Mouse (Mus musculus) embryonic fibroblast, embryonic 13.5 days (primary cell): ENCODE results near the gene Elp1. TPM values are rescaled to one million over a fixed set of nuclear protein-coding genes. Genes with fewer than 3 reads are reported as not detected.

Experiments used
- H3K27ac ChIP-seq: 2 replicates; pipeline ENCODE4 v1.5.1; 2012; ENCODE audit warnings: low read length, control low read depth, inconsistent platforms; ENCODE audit not compliant: insufficient read depth
- H3K4me1 ChIP-seq: 2 replicates; pipeline ENCODE4 v1.6.1; 2011; ENCODE audit warnings: low read length; ENCODE audit not compliant: control insufficient read depth, insufficient read depth
- H3K4me3 ChIP-seq: 2 replicates; pipeline ENCODE4 v1.5.1; 2011; ENCODE audit warnings: mild to moderate bottlenecking, control low read depth, low read length; ENCODE audit not compliant: insufficient read depth
- CTCF ChIP-seq: IDR thresholded peaks from 2 replicates; pipeline ENCODE4 v1.5.1; 2011; ENCODE audit warnings: mild to moderate bottlenecking, control low read depth, low read length, moderate library complexity, borderline replicate concordance; ENCODE audit not compliant: insufficient read depth
- POLR2A ChIP-seq: IDR thresholded peaks from 2 replicates; pipeline ENCODE4 v1.6.1; 2011; ENCODE audit warnings: low read depth, mild to moderate bottlenecking, control low read depth, low read length, moderate library complexity
- polyA plus RNA-seq: library from polyadenylated mRNA; stranded (reverse); fragments of >200 nt; gene quantifications from 2 replicates; pipeline ENCODE4 v1.2.4, GENCODE M21; 2011; ENCODE audit warnings: low read depth; ENCODE audit not compliant: missing spikeins, insufficient read length

Gene Elp1
- polyA plus RNA-seq, 1 experiment = 51.3 TPM

- Histone ChIP-seq H3K27ac (no peak overlapping the region), H3K4me3 (no peak overlapping the region), H3K4me1 (no peaks in the 10 kb centered on the region)
- TF ChIP-seq POLR2A (no peak), CTCF (no peak)
Measured at GRCm38 (mm10) chr4:56718573-56719442, 83.3 kb downstream of the Elp1 start.

- TF ChIP-seq CTCF = no peak
- H3K4me1 ChIP-seq = no peaks in the 10 kb centered on the region
- no peak overlapping the region for H3K27ac ChIP-seq
- no peak overlapping the region for H3K4me3 ChIP-seq
Measured at GRCm38 (mm10) chr4:56717932-56718331, 84.2 kb downstream of the Elp1 start.

GRCm38 (mm10) chr4:56716801-56717200, 85.3 kb downstream of the Elp1 start:
- H3K4me3 ChIP-seq = no peak overlapping the region
- H3K27ac ChIP-seq = no peak overlapping the region
- no peaks in the 10 kb centered on the region for H3K4me1 ChIP-seq
- no peak for TF ChIP-seq POLR2A
- no peak for TF ChIP-seq CTCF

- TF ChIP-seq POLR2A = no peak
- TF ChIP-seq CTCF = no peak
- Histone ChIP-seq H3K4me3 (no peak overlapping the region), H3K4me1 (no peaks in the 10 kb centered on the region), H3K27ac (no peak overlapping the region)
Measured at GRCm38 (mm10) chr4:56713155-56713554, 89.0 kb downstream of the Elp1 start.

- no peak overlapping the region for H3K4me3 ChIP-seq
- no peaks in the 10 kb centered on the region for H3K4me1 ChIP-seq
- H3K27ac ChIP-seq = no peak overlapping the region
- TF ChIP-seq POLR2A (no peak), CTCF (no peak)
Measured at GRCm38 (mm10) chr4:56702234-56702633, 99.9 kb downstream of the Elp1 start.

Other genes with a start within 250 kb of the Elp1 start
- gene Gm26657, start 62.3 kb downstream of the Elp1 start, polyA plus RNA-seq = not detected in 2 replicates
- gene Actl7b, start 60.9 kb downstream of the Elp1 start, polyA plus RNA-seq = not detected in 2 replicates
- not detected in 2 replicates for gene Actl7a, start 58.9 kb downstream of the Elp1 start, polyA plus RNA-seq
- 18.9 and 20.3 TPM in 2 replicates for gene Fam206a, start within 50 bp of the Elp1 start, polyA plus RNA-seq
- 5.6 and 10.4 TPM in 2 replicates for gene Ctnnal1, start 62.9 kb upstream of the Elp1 start, polyA plus RNA-seq
- gene Tmem245, start 145.1 kb upstream of the Elp1 start, polyA plus RNA-seq = 24.8 and 28.8 TPM in 2 replicates
- 0.16 and 0.23 TPM in 2 replicates for gene Frrs1l, start 188.1 kb upstream of the Elp1 start, polyA plus RNA-seq